Mouse (Mus musculus): ENCODE data around the gene Chn2. TPM values are rescaled to one million over a fixed set of nuclear protein-coding genes. Genes with fewer than 3 reads are reported as not detected.

The Chn2 gene
- polyA plus RNA-seq, 2 experiments from 2014 or later, result 3.1 to 10.5 TPM

- ATAC-seq, result no peak
Measured at GRCm38 (mm10) chr6:54203316-54203715, 164.0 kb downstream of the Chn2 start.

- no peak for ATAC-seq
Measured at GRCm38 (mm10) chr6:54203926-54204325, 164.6 kb downstream of the Chn2 start.

GRCm38 (mm10) chr6:54204931-54205330, 165.6 kb downstream of the Chn2 start:
- ATAC-seq, result no peak

GRCm38 (mm10) chr6:54205471-54205870, 166.1 kb downstream of the Chn2 start:
- ATAC-seq, result no peak

GRCm38 (mm10) chr6:54206221-54206738, 166.9 kb downstream of the Chn2 start:
- no peak for ATAC-seq

GRCm38 (mm10) chr6:54208786-54209185, 169.4 kb downstream of the Chn2 start:
- ATAC-seq, result no peak

- no peak for ATAC-seq
Measured at GRCm38 (mm10) chr6:54210971-54211370, 171.6 kb downstream of the Chn2 start.

- no peak for ATAC-seq
Measured at GRCm38 (mm10) chr6:54211939-54212338, 172.6 kb downstream of the Chn2 start.

- no peak for ATAC-seq
Measured at GRCm38 (mm10) chr6:54213743-54214142, 174.4 kb downstream of the Chn2 start.

- no peak for ATAC-seq
Measured at GRCm38 (mm10) chr6:54215636-54216035, 176.3 kb downstream of the Chn2 start.

GRCm38 (mm10) chr6:54216512-54216911, 177.2 kb downstream of the Chn2 start:
- ATAC-seq, result peak; percentile 61

- ATAC-seq, result no peak
Measured at GRCm38 (mm10) chr6:54220124-54220523, 180.8 kb downstream of the Chn2 start.

- ATAC-seq, result no peak
Measured at GRCm38 (mm10) chr6:54223529-54223928, 184.2 kb downstream of the Chn2 start.

GRCm38 (mm10) chr6:54224325-54224724, 185.0 kb downstream of the Chn2 start:
- no peak for ATAC-seq

- ATAC-seq, result no peak
Measured at GRCm38 (mm10) chr6:54225327-54225726, 186.0 kb downstream of the Chn2 start.

- no peak for ATAC-seq
Measured at GRCm38 (mm10) chr6:54227061-54227460, 187.7 kb downstream of the Chn2 start.

GRCm38 (mm10) chr6:54228421-54228820, 189.1 kb downstream of the Chn2 start:
- no peak for ATAC-seq

GRCm38 (mm10) chr6:54228874-54229273, 189.5 kb downstream of the Chn2 start:
- peak; percentile 90 for ATAC-seq

- ATAC-seq, result no peak
Measured at GRCm38 (mm10) chr6:54231769-54232558, 192.6 kb downstream of the Chn2 start.

- no peak for ATAC-seq
Measured at GRCm38 (mm10) chr6:54236441-54236840, 197.1 kb downstream of the Chn2 start.

GRCm38 (mm10) chr6:54241761-54242160, 202.4 kb downstream of the Chn2 start:
- no peak for ATAC-seq

GRCm38 (mm10) chr6:54242286-54242685, 202.9 kb downstream of the Chn2 start:
- no peak for ATAC-seq

GRCm38 (mm10) chr6:54248354-54249252, 209.2 kb downstream of the Chn2 start:
- no peak for ATAC-seq

Data from CD4-positive, CD25-positive, alpha-beta regulatory T cell, adult 4 months (primary cell).